Mouse (Mus musculus): ENCODE results near the gene Sntb2.

The Sntb2 gene

DNA sequence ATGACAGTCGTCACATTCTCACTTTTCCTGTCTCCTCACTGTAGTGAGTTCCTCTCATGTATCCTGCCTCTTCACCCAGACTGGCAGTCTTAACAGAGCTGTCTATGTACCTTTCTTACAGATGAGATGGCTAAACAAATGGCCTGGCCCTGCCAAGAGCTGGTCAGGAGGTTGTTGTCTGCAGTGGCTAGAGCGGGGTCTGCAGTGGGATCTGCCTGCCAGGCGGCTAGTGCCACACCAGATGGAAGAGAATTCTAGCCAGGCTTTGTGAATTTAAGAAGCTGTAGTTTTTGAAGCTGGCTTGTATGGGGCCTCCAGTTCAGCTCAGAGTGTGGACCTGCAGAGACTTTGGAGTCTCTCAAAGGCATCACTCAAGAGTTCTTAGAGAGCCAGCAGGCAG lies 100.1 kb downstream of the Sntb2 start:
- no peak for DNase-seq (ENCODE audit: low spot score in 2 of 2)

DNA sequence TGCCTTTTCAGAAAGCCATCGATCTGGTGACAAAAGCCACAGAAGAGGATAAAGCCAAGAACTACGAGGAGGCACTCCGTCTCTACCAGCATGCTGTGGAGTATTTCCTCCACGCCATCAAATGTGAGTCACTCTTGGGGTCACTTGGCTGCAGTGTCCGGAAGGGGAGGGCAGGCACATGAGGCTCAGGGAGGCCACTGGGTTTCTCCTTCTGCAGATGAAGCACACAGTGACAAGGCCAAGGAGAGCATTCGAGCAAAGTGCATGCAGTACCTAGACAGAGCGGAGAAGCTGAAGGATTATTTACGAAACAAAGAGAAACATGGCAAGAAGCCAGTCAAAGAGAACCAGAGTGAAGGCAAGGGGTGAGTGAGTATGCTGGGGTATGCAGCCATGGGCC lies 101.1 kb downstream of the Sntb2 start:
- no peak for DNase-seq (ENCODE audit: low spot score in 2 of 2)

DNA sequence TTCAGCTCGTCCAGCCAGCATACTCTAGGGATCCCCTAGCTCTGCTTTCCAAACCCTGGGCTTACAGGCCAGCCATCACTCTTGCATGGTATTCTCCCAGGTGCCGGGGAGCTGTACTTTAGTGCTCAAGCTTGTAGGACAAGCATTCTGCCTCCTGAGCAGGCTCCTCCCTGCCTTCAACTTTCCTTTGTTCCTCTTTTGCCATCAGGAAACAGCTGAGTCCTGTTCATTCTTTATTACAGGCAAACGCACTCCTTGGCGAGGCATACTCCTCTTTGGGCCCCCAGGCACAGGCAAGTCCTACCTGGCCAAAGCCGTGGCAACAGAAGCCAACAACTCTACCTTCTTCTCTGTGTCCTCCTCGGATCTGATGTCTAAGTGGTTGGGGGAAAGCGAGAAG lies 105.1 kb downstream of the Sntb2 start:
- DNase-seq (ENCODE audit: low spot score in 2 of 2) = no peak

DNA sequence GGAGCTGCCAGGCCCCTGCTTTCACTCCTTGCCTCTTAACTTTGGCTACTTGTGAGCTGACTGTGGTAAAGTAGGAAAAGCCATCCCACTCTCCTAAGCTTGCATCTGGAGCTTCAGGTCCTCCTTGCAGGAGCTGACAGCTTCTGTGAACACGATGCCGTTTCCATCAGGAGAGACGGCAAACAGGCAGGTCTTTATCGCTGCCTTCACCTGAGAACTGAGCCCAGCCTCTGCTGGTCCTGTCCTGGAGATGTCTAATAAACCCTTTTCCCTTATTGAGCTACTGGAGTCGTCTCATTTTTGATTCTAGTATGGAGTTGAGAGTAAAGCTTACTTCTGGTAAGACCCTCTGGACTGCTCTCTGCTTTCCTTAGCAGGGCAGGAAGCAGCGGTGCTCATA lies 109.9 kb downstream of the Sntb2 start:
- no peak for DNase-seq (ENCODE audit: low spot score in 2 of 2)

DNA sequence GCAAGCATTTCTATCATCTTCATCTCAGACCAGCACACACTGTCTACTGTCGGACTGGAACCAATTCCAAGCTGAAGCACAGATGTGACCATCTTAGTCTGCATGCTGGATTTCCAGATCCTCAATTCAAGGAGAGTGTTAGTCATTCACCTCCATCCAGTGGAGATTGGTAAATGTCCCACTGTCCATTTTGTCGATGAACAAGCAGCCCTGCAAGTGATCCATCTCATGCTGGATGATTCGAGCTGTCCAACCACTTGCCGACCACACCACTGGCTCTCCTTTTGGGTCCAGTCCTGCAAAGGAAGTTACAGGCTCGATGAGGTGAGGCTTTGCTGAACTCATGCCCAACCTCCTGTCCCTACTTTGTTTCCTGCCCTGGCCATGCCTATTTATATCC lies 111.4 kb downstream of the Sntb2 start:
- DNase-seq (ENCODE audit: low spot score in 2 of 2) = no peak

DNA sequence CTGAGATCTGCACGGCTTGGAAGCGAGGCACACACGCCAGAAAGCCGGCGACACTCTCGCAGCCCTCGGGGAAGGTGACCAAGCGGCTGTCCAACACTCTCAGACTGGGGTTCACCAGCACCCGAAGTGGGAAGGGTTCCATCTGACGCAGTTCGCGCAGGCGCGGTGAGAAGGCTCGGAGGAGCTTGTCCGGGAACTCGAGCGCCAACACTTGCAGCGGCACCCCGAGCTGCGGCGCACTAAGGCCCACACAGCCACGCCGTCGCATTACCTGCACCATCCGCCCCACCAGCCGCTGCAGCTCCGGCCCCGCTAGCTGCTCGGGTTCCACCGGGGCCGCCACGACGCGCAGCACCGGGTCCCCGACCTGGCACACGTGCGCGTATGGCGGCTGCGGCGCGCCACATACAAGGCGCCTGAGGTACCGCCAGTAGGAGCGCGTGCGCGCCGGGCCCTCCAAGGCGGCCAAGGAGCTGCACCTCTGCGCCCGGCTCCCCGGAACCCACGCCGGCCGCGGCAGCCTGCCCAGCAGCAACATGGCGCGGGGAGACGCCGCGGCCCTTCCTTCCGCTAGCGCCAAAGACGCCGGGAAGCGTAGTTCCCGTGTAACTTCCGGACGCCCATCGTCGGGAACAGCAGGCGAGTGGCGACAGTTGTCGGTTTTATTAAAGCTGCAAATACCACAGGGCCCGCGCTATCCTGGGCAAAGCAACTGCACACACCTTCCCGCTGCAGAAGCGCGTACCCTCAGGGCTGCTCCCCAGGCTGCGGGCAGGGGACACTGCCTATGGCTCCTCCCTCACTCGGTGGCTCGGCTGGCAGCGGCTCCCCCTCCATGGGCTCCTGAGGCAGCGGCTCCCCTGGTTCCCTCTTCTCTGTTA lies 112.8 kb downstream of the Sntb2 start, which contains the start of gene Pdf:
TSS of gene Pdf (minus strand) at position 554 of the 881 bp plus-strand sequence.
- DNase-seq (ENCODE audit: low spot score in 2 of 2) = peak; percentile 82

DNA sequence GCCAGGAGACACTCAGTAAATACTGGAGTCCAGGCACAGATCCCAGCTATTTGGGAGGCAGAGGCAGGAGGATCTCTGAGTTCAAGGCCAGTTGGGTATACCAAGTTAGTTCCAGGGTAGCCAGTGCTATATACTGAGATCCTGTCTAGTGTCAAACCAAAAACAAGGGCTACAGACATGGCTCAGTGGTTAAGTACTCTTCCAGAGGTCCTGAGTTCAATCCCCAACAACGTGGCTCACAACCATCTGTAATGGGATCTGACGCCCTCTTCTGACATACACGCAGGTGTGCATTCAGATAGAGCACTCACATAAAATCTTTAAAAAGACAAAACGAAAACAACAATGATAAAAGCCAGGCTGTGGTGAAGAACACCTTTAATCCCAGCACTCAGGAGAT lies 113.9 kb downstream of the Sntb2 start:
- DNase-seq (ENCODE audit: low spot score in 2 of 2) = no peak

DNA sequence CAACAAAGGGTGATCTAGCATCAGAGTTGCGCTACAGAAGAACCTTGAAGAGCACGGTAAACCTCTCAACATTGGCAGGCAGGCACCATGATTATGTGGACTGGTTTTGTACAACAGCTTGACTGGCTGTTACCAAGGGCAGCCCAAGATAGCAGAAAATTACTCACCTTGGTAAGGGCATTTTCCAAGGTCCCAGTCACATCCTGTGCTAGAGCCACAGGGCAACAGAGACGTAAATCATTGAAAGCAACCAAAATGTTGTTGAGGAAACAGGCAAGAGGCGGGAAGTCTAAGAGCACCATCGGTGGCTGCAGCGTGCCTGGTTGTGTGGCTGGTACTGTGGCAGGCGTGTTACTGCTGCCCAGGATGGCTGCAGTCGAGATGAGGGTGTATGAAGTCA lies 116.5 kb downstream of the Sntb2 start:
- DNase-seq (ENCODE audit: low spot score in 2 of 2) = no peak

DNA sequence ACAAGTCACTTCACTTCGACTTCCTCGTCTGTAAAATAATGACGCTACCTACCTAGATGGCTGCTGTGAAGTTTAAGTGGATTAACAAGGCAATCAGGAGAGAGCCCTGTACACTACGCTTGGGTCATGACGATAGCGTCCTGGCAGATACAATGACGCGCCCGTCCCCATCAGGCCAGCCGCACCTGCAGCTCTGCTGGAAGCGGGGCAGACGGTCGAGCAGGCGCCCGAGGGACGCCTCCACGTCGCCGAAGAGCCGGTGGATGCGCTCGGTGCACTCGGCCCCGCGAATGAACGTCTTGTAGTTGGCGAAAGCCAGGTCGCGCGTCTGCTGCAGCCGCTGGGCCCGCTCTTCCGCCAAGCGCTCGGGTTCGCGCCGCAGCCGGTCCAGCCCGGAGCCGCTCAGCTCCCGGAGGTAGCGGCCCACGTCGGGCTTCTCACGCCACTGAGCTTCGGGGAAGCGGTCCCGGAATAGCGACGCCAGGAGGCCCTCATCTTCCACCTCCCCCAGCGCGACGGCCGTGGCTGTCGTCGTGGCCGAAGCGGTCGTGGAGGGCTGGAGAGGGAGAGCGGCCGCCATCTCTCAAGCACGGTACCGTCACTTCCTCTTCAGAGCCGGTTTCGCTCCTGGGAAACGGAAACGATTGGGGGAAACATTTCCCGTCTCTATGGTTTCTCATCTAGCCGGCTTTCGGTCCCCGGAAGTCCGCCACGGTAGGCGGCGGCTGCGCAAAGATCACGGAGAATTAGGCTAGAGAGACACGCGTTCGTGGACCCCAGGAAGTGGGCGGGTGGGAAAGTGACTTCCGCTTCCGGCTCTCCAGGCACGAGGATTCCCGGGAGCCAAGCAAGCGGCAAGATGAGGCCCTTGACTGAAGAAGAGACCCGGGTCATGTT lies 120.8 kb downstream of the Sntb2 start, which contains the start of the genes Cog8 and Nip7:
TSS of gene Cog8 (minus strand) at position 614 of the 897 bp plus-strand sequence.
TSS of gene Nip7 (plus strand) at position 802 of the 897 bp plus-strand sequence.
- DNase-seq (ENCODE audit: low spot score in 2 of 2) = peak; percentile 98

DNA sequence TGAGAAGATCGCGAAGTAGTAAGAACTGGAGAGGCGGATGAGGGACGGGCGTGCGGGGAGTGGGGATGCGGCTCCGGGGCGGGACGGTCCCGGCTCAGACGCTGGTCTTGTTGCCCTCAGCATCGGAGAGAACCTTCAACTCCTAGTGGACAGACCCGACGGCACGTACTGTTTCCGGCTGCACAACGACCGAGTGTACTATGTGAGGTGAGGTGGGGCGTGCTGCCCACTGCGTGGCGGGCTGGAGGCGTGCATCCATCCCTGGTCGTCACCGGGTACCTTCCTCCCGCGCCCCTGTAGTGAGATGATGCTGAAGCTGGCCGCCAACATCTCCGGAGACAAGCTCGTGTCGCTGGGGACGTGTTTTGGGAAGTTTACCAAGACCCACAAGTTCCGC lies 121.4 kb downstream of the Sntb2 start:
- no peak for DNase-seq (ENCODE audit: low spot score in 2 of 2)

DNA sequence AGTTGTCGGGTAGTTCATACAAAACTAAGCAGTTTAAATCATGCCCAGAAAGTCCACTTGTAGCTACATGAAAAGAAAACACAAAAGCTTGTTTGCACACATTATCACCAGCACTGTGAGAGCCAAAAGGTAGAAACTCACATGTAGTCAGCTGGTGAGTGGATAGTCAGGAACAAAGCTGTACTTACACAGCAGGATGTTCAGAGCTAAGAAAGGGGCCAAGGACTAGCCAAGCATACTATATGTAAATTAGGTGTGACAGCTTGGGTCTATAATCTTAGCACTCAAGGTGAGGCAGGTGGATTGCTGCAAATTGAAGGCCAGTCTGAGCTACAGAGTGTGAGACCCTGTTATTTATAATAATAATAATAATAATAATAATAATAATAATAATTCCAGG lies 127.1 kb downstream of the Sntb2 start:
- no peak for DNase-seq (ENCODE audit: low spot score in 2 of 2)

DNA sequence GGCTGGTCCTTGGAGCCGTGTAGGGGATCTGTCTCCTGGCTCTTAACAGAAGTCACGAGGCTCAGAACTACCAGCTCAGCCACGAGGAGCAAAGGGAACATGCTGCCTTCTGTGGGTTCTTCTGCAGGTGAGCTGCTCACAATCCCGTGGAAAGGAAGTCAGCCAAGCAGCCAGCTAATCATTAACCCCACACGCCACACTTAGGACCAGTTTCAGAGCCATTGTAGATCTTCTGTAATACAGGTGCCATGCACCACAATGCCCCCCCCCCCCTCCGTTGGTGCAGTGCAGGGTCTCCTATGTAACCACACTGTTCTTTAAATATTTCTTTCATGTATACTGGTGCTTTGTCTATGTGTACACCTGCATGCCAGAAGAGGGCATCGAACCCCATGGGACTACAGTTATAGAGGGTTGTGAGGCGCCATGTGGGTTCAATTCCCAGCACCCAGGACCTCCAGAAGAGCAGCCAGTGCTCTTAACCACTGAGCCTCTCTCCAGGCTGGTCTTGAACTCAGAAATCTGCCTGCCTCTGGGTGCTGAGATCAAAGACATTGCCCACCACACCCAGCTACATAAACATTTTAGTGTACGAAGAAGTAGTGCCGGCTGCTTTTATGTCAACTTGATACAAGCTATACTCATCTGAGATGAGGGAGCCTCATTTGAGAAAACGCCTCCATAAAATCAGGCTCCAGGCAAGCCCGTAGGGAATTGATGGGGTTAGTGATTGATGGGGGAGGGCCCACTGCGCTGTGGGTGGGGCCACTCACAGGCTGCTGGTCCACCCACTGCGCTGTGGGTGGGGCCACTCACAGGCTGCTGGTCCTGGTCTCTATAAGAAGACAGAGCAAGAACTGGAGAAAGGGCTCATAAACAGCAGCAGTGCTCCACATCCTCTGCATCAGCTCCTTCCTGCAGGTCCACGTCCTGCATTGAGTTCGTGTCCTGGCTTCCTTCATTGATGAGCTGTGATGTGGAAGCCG lies 130.3 kb downstream of the Sntb2 start, which contains the start of gene Tmed6:
TSS of gene Tmed6 (minus strand) at position 134 of the 986 bp plus-strand sequence.
- DNase-seq (ENCODE audit: low spot score in 2 of 2) = no peak

All from heart, adult 9 months (tissue).